Mouse (Mus musculus): ENCODE measurements at regions not wholly inside any gene's neighbourhood (a gene's known extent, or its start where the extent isn't known, plus 50 kb on each side); places are given as distances from the start of the nearest gene placed in this dataset.

DNA sequence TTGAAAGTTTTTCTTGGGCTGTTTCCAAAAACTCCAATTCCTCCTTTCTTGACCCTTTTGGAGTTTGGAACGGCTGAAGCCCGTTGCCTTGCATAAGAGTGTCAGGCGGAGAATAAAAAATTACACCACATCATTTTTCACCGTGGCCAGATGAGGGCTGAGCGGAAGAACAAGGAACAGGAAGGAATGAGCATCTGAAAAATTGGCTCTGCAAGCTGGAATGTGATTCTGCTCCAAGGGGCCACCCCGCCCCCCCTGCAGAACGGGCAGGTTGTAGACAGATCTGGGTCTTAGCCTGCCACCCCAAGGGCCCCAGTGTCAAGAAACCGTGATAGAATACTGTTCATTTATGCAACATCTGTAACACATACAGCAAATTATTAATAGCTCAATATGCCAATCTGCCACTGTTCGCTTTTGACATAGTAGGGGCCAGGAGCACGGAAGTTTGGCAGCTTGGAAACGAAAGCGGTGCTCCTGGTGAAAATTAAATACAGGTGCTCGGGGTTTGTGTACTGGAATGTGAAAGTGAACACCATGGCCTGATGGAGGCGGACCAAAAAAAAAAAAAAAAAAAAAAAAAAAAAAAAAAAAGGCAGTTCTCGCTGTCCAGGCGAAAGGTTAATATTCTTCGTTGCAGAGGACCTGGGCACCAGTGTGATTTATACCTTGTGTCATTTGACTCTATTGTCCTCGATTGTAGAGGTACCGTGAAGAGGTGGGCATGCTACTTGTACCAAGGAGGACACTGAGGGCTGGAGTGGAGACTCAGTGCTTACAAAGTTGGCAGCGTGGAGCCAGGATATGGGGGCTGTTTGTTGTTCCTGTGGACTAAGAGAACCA is 487.9 kb upstream of the Mgmt start:
- TF ChIP-seq CTCF (IDR thresholded peaks at IDR 0.05; ENCODE audit: insufficient read depth, low read length) (no peak), POLR2A (IDR thresholded peaks at IDR 0.05; ENCODE audit: borderline replicate concordance, extremely low read depth, low read depth, low read length) (no peak)

Measured in lung, adult 2 months (tissue).